ENCODE assay signal across 8 mouse cellular contexts in the genomic region with DNA sequence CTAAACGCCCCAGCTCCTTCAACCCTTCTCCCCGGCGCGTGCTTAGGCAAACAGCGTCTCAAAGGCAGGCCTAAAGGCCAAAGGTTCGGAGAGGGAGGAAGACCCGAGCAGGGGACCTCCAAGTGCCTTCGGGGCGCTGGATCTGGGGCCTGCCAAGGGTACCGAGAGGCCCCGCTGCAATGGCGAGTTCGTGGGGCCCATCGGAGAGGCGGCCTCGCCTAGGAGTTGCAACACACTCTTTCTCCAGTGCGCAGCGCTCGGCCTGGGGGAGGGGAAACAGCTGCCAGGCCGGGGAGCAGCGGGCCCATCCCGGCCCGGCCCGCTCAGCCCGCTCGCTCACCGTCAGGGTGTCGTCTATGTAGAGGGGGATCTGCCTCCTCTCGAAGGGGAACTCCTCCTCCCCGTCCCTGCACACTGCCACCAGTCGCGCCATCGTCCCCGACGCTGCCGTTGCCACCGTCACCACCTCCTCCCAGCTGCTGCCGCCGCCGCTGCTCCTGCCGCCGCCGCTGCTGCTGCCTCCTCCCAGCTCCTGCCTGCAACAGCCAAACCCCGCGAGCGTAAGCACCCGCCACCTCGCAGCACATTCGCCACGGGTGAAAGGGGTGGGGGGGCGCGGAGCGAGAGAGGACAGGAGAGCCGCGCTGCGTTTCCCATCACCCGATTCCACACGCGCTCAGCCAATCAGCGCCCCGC. TPM values are rescaled to one million over a fixed set of nuclear protein-coding genes. Genes with fewer than 3 reads are reported as not detected.
A peak's percentile ranks its signal among the peaks of the same experiment; 100 is the strongest.
DNase-seq lines count a peak whose midpoint lies in the region.

No protein-coding gene starts in this region.

- H3K36me3 ChIP-seq in megakaryocyte, embryonic 14.5 days (replicated peaks; ENCODE audit: low read length) = peaks cover 32% of the 10 kb centered on the region

- H3K4me3 ChIP-seq in megakaryocyte, embryonic 14.5 days (replicated peaks) = peak overlapping the region; percentile 93

- H3K27me3 ChIP-seq in megakaryocyte, embryonic 14.5 days (replicated peaks) = no peaks in the 10 kb centered on the region

- H3K9me3 ChIP-seq in megakaryocyte, embryonic 14.5 days = no peaks in the 10 kb centered on the region

- peak; percentile 94 for DNase-seq in adipocyte (ENCODE audit: low spot score)
- DNase-seq in embryo, embryonic 10 days (ENCODE audit: low spot score) = peak; percentile 95
- peak; percentile 93 for DNase-seq in gastrocnemius, postnatal 10 days
- DNase-seq in induced T-regulatory cell, adult 2 months (ENCODE audit: low read depth) = peak; percentile 96
- peak; percentile 87 to 94 for DNase-seq in left cerebral cortex, adult 9 months (ENCODE audit: low spot score in 2 of 2)
- peak; percentile 90 for DNase-seq in right cerebral cortex, adult 2 months (ENCODE audit: low spot score in 2 of 2)
- peak; percentile 81 for DNase-seq in urinary bladder, postnatal 10 days (ENCODE audit: low spot score)

- H3K4me1 ChIP-seq in megakaryocyte, embryonic 14.5 days = peaks cover 48% of the 10 kb centered on the region

RNA-seq across cellular contexts. Expression of a gene that starts 0.9 kb away (rescaled TPM):
- total RNA-seq in gastrocnemius, postnatal 10 days (2021) = 10 to 100 TPM; 40.6 to 52.8 TPM
- 2.2 and 30.3 TPM in 2 replicates for polyA plus RNA-seq in megakaryocyte, embryonic 14.5 days (2012; ENCODE audit: insufficient read depth, low replicate concordance)

RNA-seq across cellular contexts. Expression of a gene that starts 10.3 kb away (rescaled TPM):
- total RNA-seq in gastrocnemius, postnatal 10 days (2021) = 1 to 10 TPM; 4.4 to 5.3 TPM
- 2.8 and 3.3 TPM in 2 replicates for polyA plus RNA-seq in megakaryocyte, embryonic 14.5 days (2012; ENCODE audit: insufficient read depth, low replicate concordance)

RNA-seq across cellular contexts. Expression of a gene that starts 10.4 kb away (rescaled TPM):
- total RNA-seq in gastrocnemius, postnatal 10 days (2021) = 1 to 10 TPM; 6.3 to 7.7 TPM
- polyA plus RNA-seq in megakaryocyte, embryonic 14.5 days (2012; ENCODE audit: insufficient read depth, low replicate concordance) = 0.58 TPM in 1 of 2 replicates, not detected in the other

RNA-seq across cellular contexts. Expression of a gene that starts 40.9 kb away (rescaled TPM):
- total RNA-seq in gastrocnemius, postnatal 10 days (2021) = 10 to 100 TPM; 19.2 to 22.6 TPM
- polyA plus RNA-seq in megakaryocyte, embryonic 14.5 days (2012; ENCODE audit: insufficient read depth, low replicate concordance) = 17.6 and 18.7 TPM in 2 replicates

RNA-seq across cellular contexts. Expression of a gene that starts 46.5 kb away (rescaled TPM):
- 10 to 100 TPM in 1 of 2 experiments, 1 to 10 TPM in 1; 9.3 to 12.4 TPM for total RNA-seq in gastrocnemius, postnatal 10 days (2021)
- polyA plus RNA-seq in megakaryocyte, embryonic 14.5 days (2012; ENCODE audit: insufficient read depth, low replicate concordance) = 0.40 TPM in 1 of 2 replicates, not detected in the other

Comparison
In these comparisons a context has a peak if more than half of its experiments do, and no peak if none do; other contexts are left out.
1. Peak in every context shown above with its lines: DNase-seq and H3K4me3 ChIP-seq.